Mouse (Mus musculus): ENCODE measurements around the gene Ogfrl1.

- no peak for TF ChIP-seq CTCF (IDR thresholded peaks at IDR 0.05; ENCODE audit: low read depth)
- TF ChIP-seq EP300 (IDR thresholded peaks at IDR 0.05; ENCODE audit: low read depth) = no peak
Measured at GRCm38 (mm10) chr1:23382037-23382436, 15.5 kb downstream of the Ogfrl1 start.

All from liver, postnatal 0 days (tissue).